Mouse (Mus musculus) hindbrain, postnatal 0 days (tissue): ENCODE results near the gene Adamts4. TPM values are rescaled to one million over a fixed set of nuclear protein-coding genes. Genes with fewer than 3 reads are reported as not detected.

ENCODE experiments used
- ATAC-seq: fragments of 200-750 bp; cut with Nextera tagmentation; 2 replicates; pipeline ENCODE4 v1.8.0; 2017; ENCODE audit warnings: mild to moderate bottlenecking, moderate TSS enrichment, moderate library complexity
- DNase-seq: peaks from one replicate; pipeline ENCODE4 v3.0.0-alpha.2; 2015; ENCODE audit warnings: low spot score
- H3K27ac ChIP-seq: fragments of 300-500 bp; sonication (generic); 2 replicates; pipeline ENCODE4 v1.5.1; 2014; ENCODE audit warnings: mild to moderate bottlenecking
- H3K27me3 ChIP-seq: fragments of 300-500 bp; sonication (generic); 2 replicates; pipeline ENCODE4 v1.6.1; 2014; ENCODE audit warnings: low read length, mixed read lengths; ENCODE audit not compliant: insufficient read depth
- H3K36me3 ChIP-seq: fragments of 300-500 bp; sonication (generic); 2 replicates; pipeline ENCODE4 v1.6.1; 2014; ENCODE audit warnings: low read length, mixed read lengths; ENCODE audit not compliant: insufficient read depth
- H3K4me1 ChIP-seq: fragments of 300-500 bp; sonication (generic); 2 replicates; pipeline ENCODE4 v1.6.1; 2014; ENCODE audit warnings: antibody characterized with exemption, low read length, mixed read lengths; ENCODE audit not compliant: insufficient read depth
- H3K4me2 ChIP-seq: fragments of 300-500 bp; sonication (generic); 2 replicates; pipeline ENCODE4 v1.6.1; 2014; ENCODE audit warnings: low read depth, mild to moderate bottlenecking, low read length, moderate library complexity, mixed read lengths
- H3K4me3 ChIP-seq: fragments of 300-500 bp; sonication (generic); 2 replicates; pipeline ENCODE4 v1.5.1; 2014; ENCODE audit warnings: low read length
- H3K9ac ChIP-seq: fragments of 300-500 bp; sonication (generic); replicated peaks from 2 replicates; pipeline ENCODE4 v1.6.1; 2014; ENCODE audit warnings: mild to moderate bottlenecking, low read length, moderate library complexity, mixed read lengths
- H3K9me3 ChIP-seq: fragments of 300-500 bp; sonication (generic); 2 replicates; pipeline ENCODE4 v1.6.1; 2016; ENCODE audit warnings: low read length, mixed read lengths
- CTCF ChIP-seq: IDR thresholded peaks from 2 replicates; pipeline ENCODE4 v1.5.1; 2016; ENCODE audit warnings: antibody characterized with exemption, control low read depth, low read depth
- WGBS: fragments of 180-500 bp; shearing (Covaris S2); extraction: QIAGEN DNeasy Blood & Tissue Kit; methylation state at CpG from one replicate; pipeline ENCODE4 v1.1.7; 2014; 5-methylcytosine and 5-hydroxymethylcytosine counted together
- polyA plus RNA-seq: library from polyadenylated mRNA; unstranded; fragments of >200 nt; fragmentation: Nextera tagmentation; extraction: Ambion mirVana; gene quantifications from 2 replicates; pipeline ENCODE4 v1.2.1, GENCODE M21; 2015
- total RNA-seq: library from RNA; depleted of rRNA; stranded (reverse); fragments of >200 nt; gene quantifications from 2 replicates; pipeline ENCODE4 v1.2.3, GENCODE M21; 2014

The Adamts4 gene
- total and polyA plus RNA-seq, 2 experiments from 2014 or later: 4.4 to 7.4 TPM

DNA sequence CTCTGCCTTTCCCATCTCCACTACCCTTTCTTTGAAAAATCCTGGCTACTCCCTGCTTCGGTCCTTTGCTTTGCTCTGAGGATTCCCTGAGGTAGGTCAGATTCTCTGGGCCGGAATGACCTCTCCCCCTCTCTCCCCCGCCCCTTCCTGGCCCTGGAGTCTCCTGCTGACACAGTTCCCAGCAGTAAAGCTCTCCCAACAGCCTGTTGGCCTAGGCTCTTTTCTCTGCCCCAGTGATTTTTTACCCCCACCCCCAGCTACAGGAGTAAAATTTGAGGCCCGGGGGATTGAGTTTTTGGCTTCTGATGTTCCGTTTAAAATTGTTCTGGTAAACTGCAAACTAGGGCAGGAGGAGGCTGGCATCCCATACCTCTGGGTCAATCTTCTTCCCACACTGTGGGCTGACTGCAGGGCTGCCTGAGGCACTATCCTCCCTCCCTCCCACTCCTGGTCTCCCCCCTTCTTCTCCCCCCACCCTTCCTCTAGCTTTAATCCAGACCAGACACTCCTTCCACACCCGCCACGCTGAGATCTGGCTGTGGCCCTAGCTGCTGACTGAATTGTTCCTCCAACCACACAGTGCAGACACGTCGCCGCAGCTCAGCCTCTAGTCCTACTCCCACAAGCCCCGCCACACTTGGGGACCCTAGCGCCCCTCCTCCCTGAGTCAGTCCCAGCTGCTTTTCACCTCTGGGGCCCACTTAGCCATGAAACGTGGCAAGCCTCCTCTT, 1.5 kb downstream of the Adamts4 start:
- H3K9ac ChIP-seq: peak overlapping the region; percentile 24; the same call in 1 of the 2 replicates
- peak overlapping the region; percentile 64; the same call in 1 of the 2 replicates for H3K27ac ChIP-seq
- H3K27me3 ChIP-seq: no peaks in the 10 kb centered on the region
- H3K4me3 ChIP-seq: peak overlapping the region; percentile 20; the same call in 1 of the 2 replicates
- ATAC-seq: no peak
- TF ChIP-seq CTCF: no peak
- no peaks in the 10 kb centered on the region for H3K9me3 ChIP-seq
- peak; percentile 32 for DNase-seq
- H3K36me3 ChIP-seq: no peaks in the 10 kb centered on the region
- WGBS: 7% methylated on average over 13 of the region's 13 CpGs
- peak overlapping the region; percentile 58 for H3K4me2 ChIP-seq
- peaks cover 24% of the 10 kb centered on the region for H3K4me1 ChIP-seq

DNA sequence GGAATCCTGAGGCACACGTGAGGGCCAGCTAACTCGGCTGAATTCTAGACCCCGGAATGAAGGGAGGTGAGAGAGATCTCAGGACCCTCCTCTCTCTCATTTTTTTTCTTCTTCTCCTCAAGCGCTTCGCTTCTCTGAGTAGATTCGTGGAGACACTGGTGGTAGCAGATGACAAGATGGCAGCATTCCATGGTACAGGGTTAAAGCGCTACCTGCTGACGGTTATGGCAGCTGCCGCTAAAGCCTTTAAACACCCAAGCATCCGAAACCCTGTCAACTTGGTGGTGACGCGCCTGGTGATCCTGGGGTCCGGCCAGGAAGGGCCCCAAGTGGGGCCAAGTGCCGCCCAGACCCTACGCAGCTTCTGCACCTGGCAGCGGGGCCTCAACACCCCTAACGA, 2.2 kb downstream of the Adamts4 start:
- Histone ChIP-seq H3K9me3 (no peaks in the 10 kb centered on the region), H3K27ac (peak overlapping the region; percentile 64; the same call in 1 of the 2 replicates), H3K4me2 (peak overlapping the region; percentile 58), H3K4me1 (peaks cover 24% of the 10 kb centered on the region), H3K36me3 (no peaks in the 10 kb centered on the region), H3K27me3 (no peaks in the 10 kb centered on the region), H3K9ac (peak overlapping the region; percentile 24; the same call in 1 of the 2 replicates), H3K4me3 (no peak overlapping the region)
- DNase-seq: peak; percentile 58
- 43% methylated on average over 17 of the region's 17 CpGs for WGBS
- TF ChIP-seq CTCF: no peak
- ATAC-seq: no peak

DNA sequence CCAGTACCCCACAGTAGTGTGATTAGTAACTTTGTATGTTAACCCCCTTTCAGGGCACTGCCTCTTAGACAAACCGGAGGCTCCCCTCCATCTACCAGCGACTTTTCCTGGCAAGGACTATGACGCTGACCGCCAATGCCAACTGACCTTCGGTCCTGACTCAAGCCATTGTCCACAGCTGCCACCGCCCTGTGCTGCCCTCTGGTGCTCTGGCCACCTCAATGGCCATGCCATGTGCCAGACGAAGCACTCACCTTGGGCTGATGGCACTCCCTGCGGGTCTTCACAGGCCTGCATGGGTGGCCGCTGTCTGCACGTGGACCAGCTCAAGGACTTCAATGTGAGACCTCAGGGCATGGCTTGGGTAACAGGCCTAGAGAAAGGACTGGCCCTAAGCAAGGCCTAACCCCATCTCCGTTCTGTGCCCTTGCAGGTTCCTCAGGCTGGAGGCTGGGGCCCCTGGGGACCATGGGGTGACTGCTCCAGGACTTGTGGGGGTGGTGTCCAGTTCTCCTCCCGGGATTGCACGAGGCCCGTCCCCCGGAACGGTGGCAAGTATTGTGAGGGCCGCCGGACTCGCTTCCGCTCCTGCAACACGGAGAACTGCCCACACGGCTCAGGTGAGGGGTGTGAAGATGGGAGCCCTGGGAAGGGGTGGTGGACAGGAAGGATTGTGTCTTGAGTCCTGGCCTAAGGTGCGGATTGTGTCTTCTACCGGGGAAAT, 6.0 kb downstream of the Adamts4 start:
- Histone ChIP-seq H3K36me3 (no peaks in the 10 kb centered on the region), H3K9ac (no peak overlapping the region), H3K4me1 (peaks cover 14% of the 10 kb centered on the region), H3K9me3 (no peaks in the 10 kb centered on the region), H3K4me2 (no peak overlapping the region), H3K27me3 (no peaks in the 10 kb centered on the region), H3K4me3 (no peak overlapping the region), H3K27ac (no peak overlapping the region)
- TF ChIP-seq CTCF: no peak
- WGBS: 91% methylated on average over 24 of the region's 24 CpGs
- DNase-seq: no peak
- no peak for ATAC-seq

DNA sequence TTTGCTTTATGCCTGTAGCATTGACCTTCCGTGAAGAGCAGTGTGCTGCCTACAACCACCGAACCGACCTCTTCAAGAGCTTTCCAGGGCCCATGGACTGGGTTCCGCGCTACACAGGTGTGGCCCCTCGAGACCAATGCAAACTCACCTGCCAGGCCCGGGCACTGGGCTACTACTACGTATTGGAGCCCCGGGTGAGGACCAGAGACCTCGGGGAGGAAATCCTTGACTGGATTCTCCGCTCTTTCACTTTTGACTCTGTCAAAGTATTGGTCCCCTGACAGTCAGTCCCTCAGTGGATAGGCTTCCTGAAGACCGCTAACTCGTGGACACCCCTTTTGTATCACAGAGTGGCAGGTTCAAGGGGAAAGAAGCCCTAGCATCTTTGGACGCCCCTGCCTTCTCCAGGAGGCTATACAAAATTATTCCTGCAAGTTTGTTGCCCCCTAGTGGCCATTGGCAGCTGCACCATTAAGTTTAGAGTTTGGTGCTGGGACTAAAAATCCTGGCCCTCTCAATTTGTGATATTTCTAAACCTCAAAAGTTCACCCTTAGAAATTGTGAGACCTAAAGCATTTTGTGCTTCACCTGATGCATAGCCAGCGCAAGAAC, 6.8 kb downstream of the Adamts4 start:
- Histone ChIP-seq H3K9ac (no peak overlapping the region), H3K27ac (no peak overlapping the region), H3K4me3 (no peak overlapping the region), H3K36me3 (no peaks in the 10 kb centered on the region), H3K9me3 (no peaks in the 10 kb centered on the region), H3K27me3 (no peaks in the 10 kb centered on the region), H3K4me2 (no peak overlapping the region), H3K4me1 (peaks cover 8% of the 10 kb centered on the region; the same call in 1 of the 2 replicates)
- ATAC-seq: 0 out of 2 replicates have a peak, but pooled peaks have one; percentile 13
- peak; percentile 87 for DNase-seq
- TF ChIP-seq CTCF: peak; percentile 86
- WGBS: 70% methylated on average over 15 of the region's 15 CpGs

DNA sequence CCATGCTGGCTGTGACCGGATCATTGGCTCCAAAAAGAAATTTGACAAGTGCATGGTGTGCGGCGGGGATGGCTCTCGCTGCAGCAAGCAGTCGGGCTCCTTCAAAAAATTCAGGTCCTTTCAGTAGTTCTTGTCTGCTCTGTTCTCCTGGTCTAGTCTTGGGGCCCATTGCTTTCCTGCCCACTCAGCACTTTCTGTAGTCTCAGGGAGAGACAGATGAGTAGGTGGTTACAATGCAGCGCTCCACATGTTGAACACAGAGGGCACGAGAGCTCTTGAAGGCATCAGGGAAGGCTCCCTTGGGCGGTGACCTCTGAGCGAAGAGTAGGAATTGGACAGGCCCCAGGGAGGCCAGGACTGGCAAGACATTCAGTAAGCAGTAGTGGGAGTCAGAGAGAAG, 7.6 kb downstream of the Adamts4 start:
- H3K4me2 ChIP-seq: no peak overlapping the region
- no peak for TF ChIP-seq CTCF
- H3K4me3 ChIP-seq: no peak overlapping the region
- no peak overlapping the region for H3K9ac ChIP-seq
- no peaks in the 10 kb centered on the region for H3K27me3 ChIP-seq
- no peak for DNase-seq
- no peaks in the 10 kb centered on the region for H3K9me3 ChIP-seq
- ATAC-seq: no peak
- H3K36me3 ChIP-seq: no peaks in the 10 kb centered on the region
- H3K4me1 ChIP-seq: peaks cover 6% of the 10 kb centered on the region; the same call in 1 of the 2 replicates
- H3K27ac ChIP-seq: no peak overlapping the region
- WGBS: 76% methylated on average over 9 of the region's 9 CpGs

DNA sequence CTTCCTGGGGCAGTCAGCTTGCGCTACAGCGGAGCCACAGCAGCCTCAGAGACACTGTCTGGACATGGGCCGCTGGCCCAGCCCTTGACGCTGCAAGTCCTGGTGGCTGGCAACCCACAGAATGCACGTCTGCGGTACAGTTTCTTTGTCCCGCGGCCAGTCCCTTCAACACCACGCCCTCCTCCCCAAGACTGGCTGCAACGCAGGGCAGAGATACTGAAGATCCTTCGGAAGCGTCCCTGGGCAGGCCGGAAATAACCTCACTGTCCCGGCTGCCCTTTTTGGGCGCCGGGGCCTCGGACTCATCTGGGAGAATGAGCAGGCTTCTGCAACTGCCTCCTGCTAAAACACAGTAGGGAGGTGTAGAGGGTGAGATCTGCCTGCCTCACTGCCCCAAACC, 8.7 kb downstream of the Adamts4 start:
- Histone ChIP-seq H3K4me1 (peaks cover 6% of the 10 kb centered on the region; the same call in 1 of the 2 replicates), H3K36me3 (no peaks in the 10 kb centered on the region), H3K4me2 (no peak overlapping the region), H3K9me3 (no peaks in the 10 kb centered on the region), H3K27me3 (no peaks in the 10 kb centered on the region), H3K9ac (no peak overlapping the region), H3K4me3 (no peak overlapping the region), H3K27ac (no peak overlapping the region)
- ATAC-seq: no peak
- DNase-seq: no peak
- WGBS: 81% methylated on average over 17 of the region's 17 CpGs
- TF ChIP-seq CTCF: no peak
